In the genomic region with DNA sequence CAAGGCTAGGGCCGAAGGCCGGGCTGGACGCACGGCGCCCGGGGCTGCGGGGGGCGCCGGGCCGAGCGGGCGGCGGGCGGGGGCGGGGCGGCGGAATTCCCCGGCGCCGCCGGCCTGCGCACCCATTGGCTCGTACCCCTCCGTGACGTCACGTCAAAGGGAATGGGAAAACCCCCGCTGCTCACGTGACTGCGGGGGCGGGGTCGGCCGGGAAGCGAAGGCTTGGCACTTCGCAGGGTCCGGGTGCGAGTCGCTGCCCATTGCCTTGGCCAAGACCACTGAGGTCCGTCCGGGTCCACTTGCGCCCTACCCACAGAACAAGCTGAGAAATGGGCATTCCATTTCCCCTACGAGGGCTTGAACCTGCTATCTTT, we compare ENCODE assay signal across 8 mouse cellular contexts. TPM values are rescaled to one million over a fixed set of nuclear protein-coding genes. Genes with fewer than 3 reads are reported as not detected.
DNase-seq lines count a peak whose midpoint lies in the region; ATAC-seq and TF ChIP-seq lines count a peak whose summit lies in the region.

A gene (minus strand): TSS at position 78 of the 374 bp plus-strand sequence.

- peak within 1 kb of the TSS; percentile 78 for H3K4me3 ChIP-seq in embryonic facial prominence, embryonic 10.5 days
- peak within 1 kb of the TSS; percentile 82 for H3K4me3 ChIP-seq in intestine, postnatal 0 days (ENCODE audit: low read depth, low read length)
- H3K4me3 ChIP-seq in midbrain, embryonic 10.5 days, result peak within 1 kb of the TSS; percentile 79

- under 1% methylated on average over 41 of the region's 41 CpGs for WGBS in embryonic facial prominence, embryonic 10.5 days
- under 1% methylated on average over 41 of the region's 41 CpGs for WGBS in intestine, postnatal 0 days
- WGBS in midbrain, embryonic 10.5 days, result under 1% methylated on average over 38 of the region's 41 CpGs

- H3K27ac ChIP-seq in embryonic facial prominence, embryonic 10.5 days (replicated peaks), result peak within 1 kb of the TSS; percentile 75
- peak within 1 kb of the TSS; percentile 96 for H3K27ac ChIP-seq in intestine, postnatal 0 days (ENCODE audit: low read depth, low read length)
- H3K27ac ChIP-seq in midbrain, embryonic 10.5 days (replicated peaks), result peak within 1 kb of the TSS; percentile 64

- peaks cover 27% of the 10 kb centered on the region for H3K36me3 ChIP-seq in embryonic facial prominence, embryonic 10.5 days (replicated peaks)
- peaks cover 16% of the 10 kb centered on the region for H3K36me3 ChIP-seq in intestine, postnatal 0 days (ENCODE audit: control insufficient read depth, insufficient read depth)
- peaks cover 27% of the 10 kb centered on the region for H3K36me3 ChIP-seq in midbrain, embryonic 10.5 days

- intact Hi-C loops in left cerebral cortex, postnatal 36 days (cut with DNase I), result no loop called here

- no peaks in the 10 kb centered on the region for H3K9me3 ChIP-seq in embryonic facial prominence, embryonic 10.5 days
- H3K9me3 ChIP-seq in intestine, postnatal 0 days (ENCODE audit: control insufficient read depth), result no peaks in the 10 kb centered on the region
- no peaks in the 10 kb centered on the region for H3K9me3 ChIP-seq in midbrain, embryonic 10.5 days (replicated peaks)

- peak within 1 kb of the TSS; percentile 71 for H3K9ac ChIP-seq in intestine, postnatal 0 days (ENCODE audit: low read depth, low read length)

- ATAC-seq in intestine, postnatal 0 days, result peak; percentile 48

- H3K4me2 ChIP-seq in intestine, postnatal 0 days (replicated peaks; ENCODE audit: low read depth), result peak within 1 kb of the TSS; percentile 99

- H3K4me1 ChIP-seq in embryonic facial prominence, embryonic 10.5 days, result peaks cover 15% of the 10 kb centered on the region
- H3K4me1 ChIP-seq in intestine, postnatal 0 days (replicated peaks; ENCODE audit: control insufficient read depth, insufficient read depth, low read length), result no peaks in the 10 kb centered on the region
- peaks cover 15% of the 10 kb centered on the region for H3K4me1 ChIP-seq in midbrain, embryonic 10.5 days

- peak; percentile 96 for DNase-seq in adrenal gland, postnatal 10 days
- DNase-seq in embryonic facial prominence, embryonic 10.5 days (ENCODE audit: low spot score), result peak; percentile 93
- no peak for DNase-seq in gonadal fat pad, adult 2 months (ENCODE audit: low read depth)
- DNase-seq in left cerebral cortex, postnatal 36 days (ENCODE audit: low spot score in 2 of 2), result peak; percentile 87 to 88
- DNase-seq in midbrain, embryonic 10.5 days (ENCODE audit: low spot score), result peak; percentile 91
- peak; percentile 79 to 80 for DNase-seq in right cerebral cortex, postnatal 36 days (ENCODE audit: low spot score in 2 of 2)
- DNase-seq in urinary bladder, postnatal 4 days (ENCODE audit: low spot score in 2 of 2), result peak; percentile 88 to 96

- H3K27me3 ChIP-seq in embryonic facial prominence, embryonic 10.5 days (replicated peaks; ENCODE audit: low read depth, poor library complexity, severe bottlenecking), result no peaks in the 10 kb centered on the region
- no peaks in the 10 kb centered on the region for H3K27me3 ChIP-seq in intestine, postnatal 0 days (replicated peaks; ENCODE audit: control insufficient read depth, insufficient read depth, low read length)
- H3K27me3 ChIP-seq in midbrain, embryonic 10.5 days (ENCODE audit: low read depth, poor library complexity, severe bottlenecking), result peaks cover 4% of the 10 kb centered on the region; the same call in 1 of the 2 replicates

- TF ChIP-seq CTCF in intestine, postnatal 0 days (IDR thresholded peaks at IDR 0.05; ENCODE audit: low read depth), result no peak

RNA-seq across cellular contexts. Expression of the gene that starts here (rescaled TPM):
- 10 to 100 TPM; 18.8 to 21.6 TPM for total RNA-seq in adrenal gland, postnatal 10 days (2021)
- 3.5 and 4.2 TPM in 2 replicates for polyA plus RNA-seq in embryonic facial prominence, embryonic 10.5 days (2016; fragmentation: Nextera tagmentation; extraction: Ambion mirVana)
- 21.9 and 23.9 TPM in 2 replicates for polyA plus RNA-seq in gonadal fat pad, adult 2 months (2012; rRNA removed)
- polyA plus RNA-seq in intestine, postnatal 0 days (2015; fragmentation: Nextera tagmentation; extraction: Ambion mirVana), result 10.5 and 10.6 TPM in 2 replicates
- total RNA-seq in left cerebral cortex, postnatal 36 days (2021), result 1 to 10 TPM; 4.6 to 6.7 TPM
- 3.8 and 4.7 TPM in 2 replicates for polyA plus RNA-seq in midbrain, embryonic 10.5 days (2016; fragmentation: Nextera tagmentation; extraction: Ambion mirVana)
